Mouse (Mus musculus): ENCODE data around the gene Rab11fip3.
"Not testable (repeated sequence)": the region's sequence is repeated elsewhere in the genome, so short reads cannot be mapped to it uniquely, and the experiment has no call there.

DNA sequence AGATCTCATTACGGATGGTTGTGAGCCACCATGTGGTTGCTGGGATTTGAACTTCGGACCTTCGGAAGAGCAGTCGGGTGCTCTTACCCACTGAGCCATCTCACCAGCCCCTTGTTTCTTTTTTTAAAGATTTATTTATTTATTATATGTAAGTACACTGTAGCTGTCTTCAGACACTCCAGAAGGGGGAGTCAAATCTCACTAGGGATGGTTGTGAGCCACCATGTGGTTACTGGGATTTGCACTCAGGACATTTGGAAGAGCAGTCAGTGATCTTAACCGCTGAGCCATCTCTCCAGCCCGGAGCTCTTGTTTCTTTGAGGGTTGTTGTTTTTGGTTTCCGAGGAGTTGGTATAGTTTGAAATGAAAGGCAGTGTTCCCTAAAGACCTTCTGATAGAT, 45.1 kb upstream of the Rab11fip3 start:
- not testable (repeated sequence) for TF ChIP-seq CHD2 (IDR thresholded peaks at IDR 0.05; ENCODE audit: low read depth, low read length); ZNF384 (IDR thresholded peaks at IDR 0.05; ENCODE audit: low read depth, low read length); HCFC1 (IDR thresholded peaks at IDR 0.05; ENCODE audit: borderline replicate concordance, insufficient read depth, low read length); MAFK (IDR thresholded peaks at IDR 0.05; ENCODE audit: insufficient read depth, low read depth, low read length); ZC3H11A (IDR thresholded peaks at IDR 0.05; ENCODE audit: borderline replicate concordance, low read depth, low read length)
